Mouse (Mus musculus): ENCODE results near the gene Phgr1. TPM values are rescaled to one million over a fixed set of nuclear protein-coding genes. Genes with fewer than 3 reads are reported as not detected.
A peak's percentile ranks its signal among the peaks of the same experiment; 100 is the strongest.

Gene Phgr1
- polyA plus RNA-seq, 1 experiment from 2014 or later = not detected

- ATAC-seq (no peak), DNase-seq (ENCODE audit: low read depth, low spot score) (no peak)
- TF ChIP-seq CTCF (IDR thresholded peaks at IDR 0.05) = no peak
- POLR2A ChIA-PET = no interaction called here
- no peaks in the 10 kb centered on the region for H3K27me3 ChIP-seq
- CTCF ChIA-PET = no interaction called here
- in situ Hi-C loops (cut with MboI; ENCODE audit: low pct_unique_long_range_greater_than_20kb) = no loop called here
Observed at GRCm38 (mm10) chr2:118805137-118805536, 32.6 kb downstream of the Phgr1 start.

GRCm38 (mm10) chr2:118805756-118806155, 33.2 kb downstream of the Phgr1 start:
- ChIA-PET POLR2A (interaction anchor here (0.6 kb wide), 1 partner anchor 10 kb away, joined by 3 read pairs; no protein-coding TSS in a partner anchor), CTCF (no interaction called here)
- TF ChIP-seq CTCF (IDR thresholded peaks at IDR 0.05) = no peak
- DNase-seq (ENCODE audit: low read depth, low spot score) (no peak), ATAC-seq (no peak)
- in situ Hi-C loops (cut with MboI; ENCODE audit: low pct_unique_long_range_greater_than_20kb) = no loop called here
- peaks cover 1% of the 10 kb centered on the region for H3K27me3 ChIP-seq

GRCm38 (mm10) chr2:118806860-118807259, 34.3 kb downstream of the Phgr1 start:
- no peak for TF ChIP-seq CTCF (IDR thresholded peaks at IDR 0.05)
- ATAC-seq (no peak), DNase-seq (ENCODE audit: low read depth, low spot score) (no peak)
- in situ Hi-C loops (cut with MboI; ENCODE audit: low pct_unique_long_range_greater_than_20kb) = no loop called here
- peaks cover 3% of the 10 kb centered on the region for H3K27me3 ChIP-seq
- ChIA-PET CTCF (interaction anchor here (1.4 kb wide), 1 partner anchor 11 kb away, joined by 3 read pairs; no protein-coding TSS in a partner anchor), POLR2A (no interaction called here)

- CTCF ChIA-PET = no interaction called here
- H3K27me3 ChIP-seq = peaks cover 3% of the 10 kb centered on the region
- DNase-seq (ENCODE audit: low read depth, low spot score) (no peak), ATAC-seq (no peak)
- no peak for TF ChIP-seq CTCF (IDR thresholded peaks at IDR 0.05)
- in situ Hi-C loops (cut with MboI; ENCODE audit: low pct_unique_long_range_greater_than_20kb) = no loop called here
- POLR2A ChIA-PET = no interaction called here
Observed at GRCm38 (mm10) chr2:118810861-118811260, 38.3 kb downstream of the Phgr1 start.

GRCm38 (mm10) chr2:118812724-118813123, 40.2 kb downstream of the Phgr1 start:
- ChIA-PET CTCF (no interaction called here), POLR2A (no interaction called here)
- in situ Hi-C loops (cut with MboI; ENCODE audit: low pct_unique_long_range_greater_than_20kb) = no loop called here
- DNase-seq (ENCODE audit: low read depth, low spot score) = no peak
- ATAC-seq = no peak
- H3K27me3 ChIP-seq = peaks cover 3% of the 10 kb centered on the region
- TF ChIP-seq CTCF (IDR thresholded peaks at IDR 0.05) = no peak

GRCm38 (mm10) chr2:118813981-118814836, 41.6 kb downstream of the Phgr1 start, which contains the start of gene Knstrn:
TSS of gene Knstrn (plus strand) at chr2:118814003.
- TF ChIP-seq CTCF (IDR thresholded peaks at IDR 0.05) = no peak
- DNase-seq (ENCODE audit: low read depth, low spot score) (peak; percentile 20), ATAC-seq (peak; percentile 88)
- POLR2A ChIA-PET = interaction anchor here (1.0 kb wide), 1 partner anchor 51 kb away, joined by 3 read pairs; the partner anchor contains the start of gene Ccdc9b
- peaks cover 3% of the 10 kb centered on the region for H3K27me3 ChIP-seq
- CTCF ChIA-PET = interaction anchor here (1.0 to 1.5 kb wide), 2 partner anchors 48 to 50 kb away, joined by 3 read pairs; partner anchors contain the start of gene Ivd
- in situ Hi-C loops (cut with MboI; ENCODE audit: low pct_unique_long_range_greater_than_20kb) = no loop called here

GRCm38 (mm10) chr2:118822800-118823199, 50.2 kb downstream of the Phgr1 start:
- POLR2A ChIA-PET = no interaction called here
- no peak for ATAC-seq

GRCm38 (mm10) chr2:118824396-118824795, 51.8 kb downstream of the Phgr1 start:
- no peak for TF ChIP-seq CTCF (IDR thresholded peaks at IDR 0.05)
- ChIA-PET CTCF (no interaction called here), POLR2A (no interaction called here)
- DNase-seq (ENCODE audit: low read depth, low spot score) (no peak), ATAC-seq (no peak)
- H3K27me3 ChIP-seq = no peaks in the 10 kb centered on the region
- in situ Hi-C loops (cut with MboI; ENCODE audit: low pct_unique_long_range_greater_than_20kb) = no loop called here

More at GRCm38 (mm10) chr2:118822800-118823199, 50.2 kb downstream of the Phgr1 start:
- in situ Hi-C loops (cut with MboI; ENCODE audit: low pct_unique_long_range_greater_than_20kb) = no loop called here
- TF ChIP-seq CTCF (IDR thresholded peaks at IDR 0.05) = no peak
- no peaks in the 10 kb centered on the region for H3K27me3 ChIP-seq
- no peak for DNase-seq (ENCODE audit: low read depth, low spot score)
- CTCF ChIA-PET = no interaction called here

Other genes starting within 250 kb of the Phgr1 start
- gene Bmf, start 223.1 kb upstream of the Phgr1 start, polyA plus RNA-seq (2021) = 12.0 TPM
- gene Bub1b, start 174.6 kb upstream of the Phgr1 start, polyA plus RNA-seq (2021) = 44.8 TPM
- gene Pak6, start 109.5 kb upstream of the Phgr1 start, polyA plus RNA-seq (2021) = 0.15 TPM
- 0.01 TPM for gene Ankrd63, start 68.8 kb upstream of the Phgr1 start, polyA plus RNA-seq (2021)
- 0.03 TPM for gene Plcb2, start 44.3 kb upstream of the Phgr1 start, polyA plus RNA-seq (2021)
- gene Inafm2, start 27.0 kb upstream of the Phgr1 start, polyA plus RNA-seq (2021) = 25.9 TPM
- gene Ccdc9b, start 10.1 kb upstream of the Phgr1 start, polyA plus RNA-seq (2021) = 31.5 TPM
- 0.03 TPM for gene Disp2, start 7.0 kb downstream of the Phgr1 start, polyA plus RNA-seq (2021)
- 64.4 TPM for gene Knstrn, start 41.2 kb downstream of the Phgr1 start, polyA plus RNA-seq (2021)
- gene Ivd, start 89.2 kb downstream of the Phgr1 start, polyA plus RNA-seq (2021) = 36.8 TPM
- 22.9 TPM for gene Bahd1, start 127.6 kb downstream of the Phgr1 start, polyA plus RNA-seq (2021)
- 32.3 TPM for gene Chst14, start 153.7 kb downstream of the Phgr1 start, polyA plus RNA-seq (2021)